Mouse (Mus musculus): ENCODE data around the gene Cd4.

DNA sequence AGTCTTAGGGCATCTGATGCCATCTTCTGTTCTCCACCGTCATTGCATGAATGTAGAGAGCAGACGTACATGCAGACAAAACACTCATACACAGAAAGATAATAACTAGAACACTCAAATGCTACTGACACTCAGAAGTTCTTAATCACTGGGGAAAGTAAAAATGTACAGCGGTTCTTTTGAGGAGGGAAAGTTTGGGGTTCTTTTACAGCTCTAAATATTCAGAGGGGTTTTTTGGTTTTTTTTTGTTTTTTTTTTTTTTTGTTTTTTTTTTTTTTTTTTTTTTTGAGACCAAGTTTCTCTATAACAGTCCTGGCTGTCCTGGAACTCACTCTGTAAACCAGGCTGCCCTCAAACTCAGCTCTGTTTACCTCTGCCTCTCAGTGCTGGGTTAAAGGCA is 45.1 kb upstream of the Cd4 start:
- no peak for TF ChIP-seq CTCF (IDR thresholded peaks at IDR 0.05; ENCODE audit: extremely low read depth, insufficient read depth, insufficient read length, insufficient replicate concordance)
- no peak for TF ChIP-seq POLR2A (IDR thresholded peaks at IDR 0.05; ENCODE audit: low read depth, low read length)
